Mouse (Mus musculus): ENCODE data around the gene Palld. TPM values are rescaled to one million over a fixed set of nuclear protein-coding genes. Genes with fewer than 3 reads are reported as not detected.

Gene Palld
- total and polyA plus RNA-seq, 3 experiments, result 0.87 to 7.1 (median 2.6) TPM

GRCm38 (mm10) chr8:61933243-61933642, 30.8 kb upstream of the Palld start:
- in situ Hi-C loops (cut with MboI; ENCODE audit: low pct_ligation_motif_present, low pct_unique_long_range_greater_than_20kb, low sequenced_read_pairs), result no loop called here
- Histone ChIP-seq H3K9ac (ENCODE audit: insufficient read depth, low read depth) (no peak overlapping the region), H3K4me1 (ENCODE audit: control insufficient read depth in 1 of 2, insufficient read depth in 2 of 2) (peaks cover 0 to 8% of the 10 kb centered on the region in 2 experiments; a peak in 2 of 4 replicates), H3K36me3 (replicated peaks in 1 of 2; ENCODE audit: control insufficient read depth in 1 of 2, insufficient read depth in 1 of 2, low read length in 1 of 2) (no peaks in the 10 kb centered on the region), H3K4me2 (ENCODE audit: insufficient read depth, low read depth, poor library complexity, severe bottlenecking) (no peak overlapping the region), H3K9me3 (replicated peaks; ENCODE audit: low read length) (no peaks in the 10 kb centered on the region), H3K4me3 (replicated peaks in 1 of 3; ENCODE audit: low read depth in 2 of 3, low read length in 2 of 3, poor library complexity in 1 of 3) (no peak overlapping the region), H3K27ac (ENCODE audit: insufficient read depth, low read depth) (no peak overlapping the region), H3K79me2 (replicated peaks; ENCODE audit: control insufficient read depth, extremely low read depth, insufficient read depth, poor library complexity, severe bottlenecking) (no peaks in the 10 kb centered on the region; the same call in 1 of the 2 replicates), H3K27me3 (replicated peaks) (no peaks in the 10 kb centered on the region)
- dilution Hi-C loops (cut with MboI; ENCODE audit: extremely low pct_ligation_motif_present, extremely low pct_unique_long_range_greater_than_20kb, low sequenced_read_pairs), result no loop called here
- DNase-seq (ENCODE audit: extremely low read depth), result no peak
- no peak for TF ChIP-seq EP300 (IDR thresholded peaks at IDR 0.05; ENCODE audit: low read length)
- TF ChIP-seq E2F4 (IDR thresholded peaks at IDR 0.05; ENCODE audit: insufficient replicate concordance, low read depth, low read length), result no peak
- no peak for TF ChIP-seq ZMIZ1 (IDR thresholded peaks at IDR 0.05; ENCODE audit: low read depth, low read length)
- TF ChIP-seq HCFC1 (IDR thresholded peaks at IDR 0.05; ENCODE audit: low read depth, low read length), result no peak
- TF ChIP-seq CTCF (conservative IDR thresholded peaks at IDR 0.05 in 1 of 2, IDR thresholded peaks at IDR 0.05 in 1 of 2; ENCODE audit: low read depth in 2 of 2, low read length in 2 of 2), result no peak
- TF ChIP-seq TBP (conservative IDR thresholded peaks at IDR 0.05; ENCODE audit: low read depth, low read length), result no peak
- no peak for TF ChIP-seq USF1 (IDR thresholded peaks at IDR 0.05; ENCODE audit: low read depth, low read length)
- no peak for TF ChIP-seq CHD1 (IDR thresholded peaks at IDR 0.05; ENCODE audit: low read depth, low read length)
- no peak for TF ChIP-seq USF2 (conservative IDR thresholded peaks at IDR 0.05; ENCODE audit: low read depth, low read length)
- no peak for TF ChIP-seq UBTF (IDR thresholded peaks at IDR 0.05; ENCODE audit: low read depth, low read length)
- TF ChIP-seq MAX (IDR thresholded peaks at IDR 0.05; ENCODE audit: low read length), result no peak
- no peak for TF ChIP-seq POLR2AphosphoS2 (IDR thresholded peaks at IDR 0.05; ENCODE audit: low read depth, low read length)
- TF ChIP-seq GABPA (IDR thresholded peaks at IDR 0.05; ENCODE audit: insufficient replicate concordance, low read depth, low read length), result no peak

- TF ChIP-seq CHD1 (IDR thresholded peaks at IDR 0.05; ENCODE audit: low read depth, low read length) (no peak), SIN3A (IDR thresholded peaks at IDR 0.05; ENCODE audit: low read length) (no peak), E2F4 (IDR thresholded peaks at IDR 0.05; ENCODE audit: insufficient replicate concordance, low read depth, low read length) (no peak), USF1 (IDR thresholded peaks at IDR 0.05; ENCODE audit: low read depth, low read length) (no peak), TBP (conservative IDR thresholded peaks at IDR 0.05; ENCODE audit: low read depth, low read length) (peak; percentile 68; the same call in 1 of the 2 replicates), IRF4 (IDR thresholded peaks at IDR 0.05; ENCODE audit: low read depth, low read length) (peak; percentile 76; the same call in 1 of the 2 replicates), JUND (conservative IDR thresholded peaks at IDR 0.05; ENCODE audit: low read depth, low read length) (no peak), NRF1 (IDR thresholded peaks at IDR 0.05; ENCODE audit: low read depth, low read length) (no peak), ELF1 (IDR thresholded peaks at IDR 0.05; ENCODE audit: low read depth, low read length) (no peak), ZC3H11A (IDR thresholded peaks at IDR 0.05; ENCODE audit: low read depth, low read length) (no peak), RAD21 (IDR thresholded peaks at IDR 0.05; ENCODE audit: low read depth, low read length) (no peak), POLR2AphosphoS2 (IDR thresholded peaks at IDR 0.05; ENCODE audit: low read depth, low read length) (no peak), RCOR1 (conservative IDR thresholded peaks at IDR 0.05; ENCODE audit: low read depth, low read length) (no peak), CHD2 (IDR thresholded peaks at IDR 0.05; ENCODE audit: low read length) (no peak), EP300 (IDR thresholded peaks at IDR 0.05; ENCODE audit: low read length) (0 out of 2 replicates have a peak, but pooled peaks have one; percentile 30), CTCF (conservative IDR thresholded peaks at IDR 0.05 in 1 of 2, IDR thresholded peaks at IDR 0.05 in 1 of 2; ENCODE audit: low read depth in 2 of 2, low read length in 2 of 2) (no peak), KAT2A (IDR thresholded peaks at IDR 0.05; ENCODE audit: insufficient replicate concordance, low read length) (no peak), ETS1 (conservative IDR thresholded peaks at IDR 0.05; ENCODE audit: low read depth, low read length) (peak; percentile 36; the same call in 1 of the 2 replicates), GABPA (IDR thresholded peaks at IDR 0.05; ENCODE audit: insufficient replicate concordance, low read depth, low read length) (no peak), HCFC1 (IDR thresholded peaks at IDR 0.05; ENCODE audit: low read depth, low read length) (no peak)
These were observed 25.4 kb upstream of the Palld start, which contains the start of gene Ddx60 for GRCm38 (mm10) chr8:61927777-61928494. Gene Ddx60, plus strand, starts transcription at chr8:61928087.

More at GRCm38 (mm10) chr8:61927777-61928494, 25.4 kb upstream of the Palld start, which contains the start of gene Ddx60:
- Histone ChIP-seq H3K9ac (ENCODE audit: insufficient read depth, low read depth) (peak within 1 kb of the TSS; percentile 37), H3K79me2 (replicated peaks; ENCODE audit: control insufficient read depth, extremely low read depth, insufficient read depth, poor library complexity, severe bottlenecking) (no peaks in the 10 kb centered on the region), H3K4me3 (replicated peaks in 1 of 3; ENCODE audit: low read depth in 2 of 3, low read length in 2 of 3, poor library complexity in 1 of 3) (peak within 1 kb of the TSS; percentile 48 to 78 (median 57)), H3K27ac (ENCODE audit: insufficient read depth, low read depth) (no peak within 1 kb of the TSS), H3K36me3 (replicated peaks in 1 of 2; ENCODE audit: control insufficient read depth in 1 of 2, insufficient read depth in 1 of 2, low read length in 1 of 2) (no peaks in the 10 kb centered on the region), H3K4me2 (ENCODE audit: insufficient read depth, low read depth, poor library complexity, severe bottlenecking) (peak within 1 kb of the TSS; percentile 94), H3K4me1 (ENCODE audit: control insufficient read depth in 1 of 2, insufficient read depth in 2 of 2) (peaks cover 0 to 17% of the 10 kb centered on the region in 2 experiments; a peak in 2 of 4 replicates), H3K9me3 (replicated peaks; ENCODE audit: low read length) (no peaks in the 10 kb centered on the region), H3K27me3 (replicated peaks) (no peaks in the 10 kb centered on the region)
- DNase-seq (ENCODE audit: extremely low read depth), result peak; percentile 64
- dilution Hi-C loops (cut with MboI; ENCODE audit: extremely low pct_ligation_motif_present, extremely low pct_unique_long_range_greater_than_20kb, low sequenced_read_pairs) (no loop called here), in situ Hi-C loops (cut with MboI; ENCODE audit: low pct_ligation_motif_present, low pct_unique_long_range_greater_than_20kb, low sequenced_read_pairs) (no loop called here)
